Mouse (Mus musculus) C2C12 (cell line): ENCODE measurements around the gene Samhd1.

Source experiments
- CTCF ChIP-seq: IDR thresholded peaks from one replicate; pipeline ENCODE4 v1.5.1; 2011; ENCODE audit not compliant: control insufficient read depth, insufficient read depth, insufficient read length
- USF1 ChIP-seq: IDR thresholded peaks from one replicate; pipeline ENCODE4 v1.6.1; 2011; ENCODE audit warnings: low read depth, mild to moderate bottlenecking, control low read depth, moderate library complexity

GRCm38 (mm10) chr2:157148417-157148816 is 13.4 kb upstream of the Samhd1 start:
- TF ChIP-seq CTCF (no peak), USF1 (no peak)
